Mouse (Mus musculus) intestine, embryonic 15.5 days (tissue): ENCODE measurements at regions not wholly inside any gene's neighbourhood (a gene's known extent, or its start where the extent isn't known, plus 50 kb on each side); places are given as distances from the start of the nearest gene placed in this dataset.

Experiments used
- ATAC-seq: fragments of 200-750 bp; cut with Nextera tagmentation; 2 replicates; pipeline ENCODE4 v1.8.0; 2017; ENCODE audit warnings: moderate TSS enrichment, moderate library complexity
- H3K27ac ChIP-seq: fragments of 300-500 bp; sonication (generic); 2 replicates; pipeline ENCODE4 v1.5.1; 2015; ENCODE audit warnings: mild to moderate bottlenecking, inconsistent platforms
- H3K27me3 ChIP-seq: fragments of 300-500 bp; sonication (generic); replicated peaks from 2 replicates; pipeline ENCODE4 v1.6.1; 2015; ENCODE audit warnings: inconsistent platforms
- H3K36me3 ChIP-seq: fragments of 300-500 bp; sonication (generic); 2 replicates; pipeline ENCODE4 v1.6.1; 2015; ENCODE audit warnings: inconsistent platforms
- H3K4me1 ChIP-seq: fragments of 300-500 bp; sonication (generic); replicated peaks from 2 replicates; pipeline ENCODE4 v1.6.1; 2015; ENCODE audit warnings: inconsistent platforms
- H3K4me2 ChIP-seq: fragments of 300-500 bp; sonication (generic); replicated peaks from 2 replicates; pipeline ENCODE4 v1.6.1; 2015; ENCODE audit warnings: mild to moderate bottlenecking, inconsistent platforms
- H3K4me3 ChIP-seq: fragments of 300-500 bp; sonication (generic); replicated peaks from 2 replicates; pipeline ENCODE4 v1.5.1; 2015; ENCODE audit warnings: inconsistent platforms
- H3K9ac ChIP-seq: fragments of 300-500 bp; sonication (generic); 2 replicates; pipeline ENCODE4 v1.6.1; 2015; ENCODE audit warnings: inconsistent platforms
- H3K9me3 ChIP-seq: fragments of 300-500 bp; sonication (generic); 2 replicates; pipeline ENCODE4 v1.6.1; 2016; ENCODE audit warnings: inconsistent platforms
- WGBS: fragments of 180-500 bp; shearing (Covaris S2); methylation state at CpG from one replicate; pipeline ENCODE4 v1.1.7; 2015; 5-methylcytosine and 5-hydroxymethylcytosine counted together

GRCm38 (mm10) chr14:9338220-9338619 lies 672.2 kb upstream of the 4930452B06Rik start:
- WGBS: 48% methylated on average over 3 of the region's 3 CpGs
- no peak for ATAC-seq
- no peak overlapping the region for H3K27ac ChIP-seq

GRCm38 (mm10) chr14:9337107-9337506 lies 671.1 kb upstream of the 4930452B06Rik start:
- H3K27ac ChIP-seq: no peak overlapping the region
- no peak overlapping the region for H3K9ac ChIP-seq
- H3K4me2 ChIP-seq: no peak overlapping the region
- ATAC-seq: no peak
- no peak overlapping the region for H3K4me3 ChIP-seq
- H3K4me1 ChIP-seq: no peaks in the 10 kb centered on the region
- 79% methylated on average over 3 of the region's 3 CpGs for WGBS
- no peaks in the 10 kb centered on the region for H3K36me3 ChIP-seq
- no peaks in the 10 kb centered on the region for H3K9me3 ChIP-seq
- no peaks in the 10 kb centered on the region for H3K27me3 ChIP-seq

More at GRCm38 (mm10) chr14:9338220-9338619, 672.2 kb upstream of the 4930452B06Rik start:
- H3K9ac ChIP-seq: no peak overlapping the region
- H3K4me3 ChIP-seq: no peak overlapping the region
- no peaks in the 10 kb centered on the region for H3K4me1 ChIP-seq
- no peaks in the 10 kb centered on the region for H3K27me3 ChIP-seq
- H3K36me3 ChIP-seq: no peaks in the 10 kb centered on the region
- H3K9me3 ChIP-seq: no peaks in the 10 kb centered on the region
- H3K4me2 ChIP-seq: no peak overlapping the region

GRCm38 (mm10) chr14:9331593-9331992 lies 665.6 kb upstream of the 4930452B06Rik start:
- WGBS: 61% methylated on average over 3 of the region's 3 CpGs
- H3K9ac ChIP-seq: no peak overlapping the region
- H3K27ac ChIP-seq: no peak overlapping the region
- no peaks in the 10 kb centered on the region for H3K36me3 ChIP-seq
- ATAC-seq: no peak
- H3K4me1 ChIP-seq: no peaks in the 10 kb centered on the region
- no peak overlapping the region for H3K4me2 ChIP-seq
- H3K9me3 ChIP-seq: no peaks in the 10 kb centered on the region
- H3K27me3 ChIP-seq: no peaks in the 10 kb centered on the region
- H3K4me3 ChIP-seq: no peak overlapping the region

- Histone ChIP-seq H3K9me3 (no peaks in the 10 kb centered on the region), H3K9ac (no peak overlapping the region), H3K4me1 (no peaks in the 10 kb centered on the region), H3K27ac (no peak overlapping the region), H3K36me3 (no peaks in the 10 kb centered on the region), H3K4me2 (no peak overlapping the region), H3K4me3 (no peak overlapping the region), H3K27me3 (no peaks in the 10 kb centered on the region)
- ATAC-seq: no peak
Measured at GRCm38 (mm10) chr14:9330767-9331166, 664.7 kb upstream of the 4930452B06Rik start.

GRCm38 (mm10) chr14:9329839-9330485 lies 663.9 kb upstream of the 4930452B06Rik start:
- no peak for ATAC-seq
- Histone ChIP-seq H3K4me2 (no peak overlapping the region), H3K36me3 (no peaks in the 10 kb centered on the region), H3K27me3 (no peaks in the 10 kb centered on the region), H3K4me3 (no peak overlapping the region), H3K27ac (no peak overlapping the region), H3K9me3 (no peaks in the 10 kb centered on the region), H3K4me1 (no peaks in the 10 kb centered on the region), H3K9ac (no peak overlapping the region)
- 81% methylated on average over 12 of the region's 12 CpGs for WGBS

GRCm38 (mm10) chr14:9327344-9327743 lies 661.3 kb upstream of the 4930452B06Rik start:
- no peak overlapping the region for H3K4me2 ChIP-seq
- H3K27me3 ChIP-seq: no peaks in the 10 kb centered on the region
- H3K9ac ChIP-seq: no peak overlapping the region
- H3K36me3 ChIP-seq: no peaks in the 10 kb centered on the region
- ATAC-seq: no peak
- no peak overlapping the region for H3K4me3 ChIP-seq
- no peak overlapping the region for H3K27ac ChIP-seq
- no peaks in the 10 kb centered on the region for H3K9me3 ChIP-seq
- H3K4me1 ChIP-seq: no peaks in the 10 kb centered on the region
- WGBS: 85% methylated on average over 1 of the region's 1 CpGs

DNA sequence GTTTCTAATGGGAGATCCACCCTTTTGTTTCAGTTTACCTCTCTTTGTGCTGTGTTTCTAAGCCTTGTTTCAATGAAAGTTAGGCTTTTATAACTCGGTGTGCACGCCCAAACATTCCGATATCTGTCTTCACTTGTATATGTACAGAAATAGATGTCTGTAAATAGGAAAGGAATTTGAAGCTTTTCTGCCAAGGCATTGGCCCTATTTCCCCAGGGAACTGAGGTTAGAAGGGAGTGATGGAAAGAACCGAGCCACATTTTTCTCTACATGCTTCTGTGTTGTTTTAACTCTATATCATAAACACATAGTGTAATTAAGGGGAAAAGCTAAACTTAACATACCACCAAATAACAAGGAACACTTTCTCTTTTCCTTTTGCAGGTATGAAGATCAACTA lies 653.8 kb upstream of the 4930452B06Rik start:
- H3K4me2 ChIP-seq: no peak overlapping the region
- no peak for ATAC-seq
- H3K9ac ChIP-seq: no peak overlapping the region
- no peak overlapping the region for H3K27ac ChIP-seq
- no peaks in the 10 kb centered on the region for H3K4me1 ChIP-seq
- 53% methylated on average over 4 of the region's 4 CpGs for WGBS
- H3K27me3 ChIP-seq: no peaks in the 10 kb centered on the region
- no peak overlapping the region for H3K4me3 ChIP-seq
- H3K9me3 ChIP-seq: no peaks in the 10 kb centered on the region
- H3K36me3 ChIP-seq: no peaks in the 10 kb centered on the region

DNA sequence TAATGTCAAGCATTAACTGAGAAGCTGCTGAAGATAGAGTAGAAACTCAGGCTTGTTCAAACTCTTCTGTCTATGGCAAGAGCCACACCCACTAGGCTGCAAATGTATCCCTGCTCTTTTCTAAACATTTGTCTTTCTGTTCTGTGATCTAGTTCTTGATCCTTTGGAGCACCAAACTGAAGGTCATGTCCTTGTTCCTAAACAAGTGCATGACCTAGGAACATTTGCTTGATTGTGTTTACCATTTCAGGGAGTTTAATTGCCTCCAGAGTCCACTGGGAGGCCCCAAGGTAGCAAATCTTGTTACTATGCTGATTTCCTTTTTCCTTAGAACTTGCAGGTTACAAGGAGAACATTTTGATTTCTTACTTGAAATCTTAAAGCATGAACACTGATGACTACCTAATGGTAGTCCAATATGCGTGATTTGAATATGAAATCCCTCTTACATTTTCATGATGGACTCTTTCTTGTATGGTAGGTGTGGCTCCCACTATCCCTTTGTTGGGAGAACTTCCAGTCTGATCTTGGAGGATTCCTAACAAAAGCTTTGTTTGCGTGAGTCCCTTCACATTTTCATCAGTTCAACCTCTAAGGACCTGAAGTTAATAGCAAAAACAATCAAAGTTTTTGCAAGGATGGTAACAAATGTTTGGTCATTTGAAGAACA lies 652.9 kb upstream of the 4930452B06Rik start:
- Histone ChIP-seq H3K4me3 (no peak overlapping the region), H3K4me1 (no peaks in the 10 kb centered on the region), H3K9ac (no peak overlapping the region), H3K36me3 (no peaks in the 10 kb centered on the region), H3K27me3 (no peaks in the 10 kb centered on the region), H3K4me2 (no peak overlapping the region), H3K27ac (no peak overlapping the region), H3K9me3 (no peaks in the 10 kb centered on the region)
- no peak for ATAC-seq
- 89% methylated on average over 2 of the region's 2 CpGs for WGBS

DNA sequence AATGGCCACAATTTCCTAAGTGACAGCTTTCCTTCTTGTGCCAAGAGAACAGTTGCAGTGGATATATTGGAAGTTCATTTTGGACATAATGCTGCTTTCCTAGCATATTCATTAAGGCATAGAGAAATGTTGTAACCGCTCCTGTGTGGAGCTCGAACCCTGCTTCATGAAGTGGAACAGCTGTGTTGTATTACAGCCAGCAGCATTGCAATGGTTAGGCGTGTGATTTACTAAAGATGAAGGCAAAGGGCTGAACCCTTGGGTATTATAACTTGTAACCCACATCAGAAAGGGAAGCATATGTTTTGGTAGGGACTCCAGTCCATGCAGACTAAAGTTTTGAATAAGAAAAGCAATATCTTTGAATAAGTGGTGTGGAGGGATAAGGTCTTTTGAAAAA lies 649.2 kb upstream of the 4930452B06Rik start:
- Histone ChIP-seq H3K4me1 (no peaks in the 10 kb centered on the region), H3K4me2 (no peak overlapping the region), H3K27ac (no peak overlapping the region), H3K9me3 (no peaks in the 10 kb centered on the region), H3K36me3 (no peaks in the 10 kb centered on the region), H3K9ac (no peak overlapping the region), H3K27me3 (no peaks in the 10 kb centered on the region), H3K4me3 (no peak overlapping the region)
- WGBS: 70% methylated on average over 3 of the region's 3 CpGs
- no peak for ATAC-seq

GRCm38 (mm10) chr14:9296145-9296544 lies 630.1 kb upstream of the 4930452B06Rik start:
- ATAC-seq: no peak
- Histone ChIP-seq H3K4me2 (no peak overlapping the region), H3K4me1 (no peaks in the 10 kb centered on the region), H3K4me3 (no peak overlapping the region), H3K9ac (no peak overlapping the region), H3K27ac (no peak overlapping the region), H3K9me3 (no peaks in the 10 kb centered on the region), H3K36me3 (no peaks in the 10 kb centered on the region), H3K27me3 (no peaks in the 10 kb centered on the region)
- WGBS: 73% methylated on average over 1 of the region's 1 CpGs

DNA sequence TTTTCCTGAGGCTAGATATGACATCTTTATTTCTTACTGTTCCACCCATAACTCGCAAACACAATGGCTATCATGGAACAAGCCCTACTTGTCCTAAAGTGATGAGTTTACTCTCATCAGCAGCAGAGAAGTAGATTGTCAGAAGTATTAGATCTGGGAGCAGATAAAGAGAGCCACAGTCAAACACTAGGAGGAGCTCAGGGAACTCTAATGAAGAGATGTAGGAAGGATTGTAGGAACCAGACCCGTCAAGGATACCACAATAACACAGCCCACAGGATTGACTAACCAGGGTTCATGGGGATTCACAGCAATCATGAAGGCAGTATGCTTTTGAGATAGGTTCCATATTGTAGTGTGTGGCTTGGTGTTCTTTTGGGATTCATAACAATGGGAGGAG lies 628.5 kb upstream of the 4930452B06Rik start:
- H3K36me3 ChIP-seq: no peaks in the 10 kb centered on the region
- H3K27ac ChIP-seq: no peak overlapping the region
- no peaks in the 10 kb centered on the region for H3K4me1 ChIP-seq
- WGBS: 69% methylated on average over 2 of the region's 2 CpGs
- no peaks in the 10 kb centered on the region for H3K9me3 ChIP-seq
- no peak overlapping the region for H3K4me3 ChIP-seq
- ATAC-seq: no peak
- no peak overlapping the region for H3K4me2 ChIP-seq
- no peak overlapping the region for H3K9ac ChIP-seq
- no peaks in the 10 kb centered on the region for H3K27me3 ChIP-seq

DNA sequence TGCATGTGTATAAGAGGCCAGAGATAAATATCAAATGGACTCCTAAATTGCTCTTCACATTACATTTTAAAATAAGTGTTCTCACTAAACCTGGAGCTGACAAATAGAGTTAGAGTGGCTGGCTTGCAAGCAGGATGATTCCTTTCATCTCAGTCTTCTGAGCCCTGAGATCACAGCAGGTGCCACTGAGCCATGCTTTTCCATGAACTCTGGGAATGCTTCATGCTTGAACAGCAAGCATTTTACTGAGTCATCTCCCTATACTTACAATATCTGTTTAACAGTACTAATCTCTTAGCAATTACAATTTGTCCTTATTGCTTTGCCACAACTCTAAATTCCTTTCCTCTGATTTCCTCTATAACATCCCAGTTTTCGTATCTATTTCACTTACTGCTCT lies 622.1 kb upstream of the 4930452B06Rik start:
- Histone ChIP-seq H3K9ac (no peak overlapping the region), H3K4me3 (no peak overlapping the region), H3K9me3 (no peaks in the 10 kb centered on the region), H3K27me3 (no peaks in the 10 kb centered on the region), H3K4me2 (no peak overlapping the region), H3K36me3 (no peaks in the 10 kb centered on the region), H3K27ac (no peak overlapping the region), H3K4me1 (no peaks in the 10 kb centered on the region)
- ATAC-seq: no peak
- 92% methylated on average over 1 of the region's 1 CpGs for WGBS

DNA sequence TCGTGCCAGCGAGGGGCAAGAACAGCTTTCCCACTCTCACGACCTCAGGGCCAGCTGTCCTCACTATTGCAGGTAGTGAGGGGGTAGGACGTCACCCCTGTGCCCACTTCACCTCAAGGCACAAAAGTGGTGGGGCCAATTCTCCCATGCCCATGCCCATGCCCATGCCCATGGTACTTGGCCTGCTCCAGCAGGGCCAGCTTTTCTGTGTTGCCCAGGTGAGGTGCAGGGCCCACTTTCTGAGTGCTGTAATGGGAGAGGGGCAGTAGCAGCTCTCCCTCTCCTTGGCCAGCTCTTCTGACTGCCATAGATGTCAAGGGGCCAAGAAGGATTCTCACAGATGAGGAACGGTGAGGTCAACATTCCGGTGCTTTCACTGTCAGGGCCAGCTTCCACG lies 619.6 kb upstream of the 4930452B06Rik start:
- ATAC-seq: no peak

More for the DNA sequence above, 619.6 kb upstream of the 4930452B06Rik start:
- no peak overlapping the region for H3K9ac ChIP-seq
- H3K9me3 ChIP-seq: no peaks in the 10 kb centered on the region
- H3K27ac ChIP-seq: no peak overlapping the region
- no peaks in the 10 kb centered on the region for H3K27me3 ChIP-seq
- WGBS: 84% methylated on average over 7 of the region's 7 CpGs
- no peak overlapping the region for H3K4me3 ChIP-seq
- no peaks in the 10 kb centered on the region for H3K4me1 ChIP-seq
- H3K4me2 ChIP-seq: no peak overlapping the region
- no peaks in the 10 kb centered on the region for H3K36me3 ChIP-seq
